Mouse (Mus musculus) midbrain, embryonic 15.5 days (tissue): ENCODE data around the gene Coro6. TPM values are rescaled to one million over a fixed set of nuclear protein-coding genes. Genes with fewer than 3 reads are reported as not detected.

Source experiments
- ATAC-seq: fragments of 200-750 bp; cut with Nextera tagmentation; replicated peaks from 2 replicates; pipeline ENCODE4 v1.8.0; 2017; ENCODE audit warnings: moderate TSS enrichment
- H3K27ac ChIP-seq: fragments of 300-500 bp; sonication (generic); 2 replicates; pipeline ENCODE4 v1.5.1; 2015; ENCODE audit warnings: mild to moderate bottlenecking, inconsistent platforms
- H3K27me3 ChIP-seq: fragments of 300-500 bp; sonication (generic); replicated peaks from 2 replicates; pipeline ENCODE4 v1.6.1; 2015; ENCODE audit warnings: inconsistent platforms
- H3K36me3 ChIP-seq: fragments of 300-500 bp; sonication (generic); replicated peaks from 2 replicates; pipeline ENCODE4 v1.6.1; 2015; ENCODE audit warnings: inconsistent platforms
- H3K4me1 ChIP-seq: fragments of 300-500 bp; sonication (generic); 2 replicates; pipeline ENCODE4 v1.6.1; 2015; ENCODE audit warnings: inconsistent platforms
- H3K4me2 ChIP-seq: fragments of 300-500 bp; sonication (generic); 2 replicates; pipeline ENCODE4 v1.6.1; 2015; ENCODE audit warnings: inconsistent platforms, mild to moderate bottlenecking, moderate library complexity
- H3K4me3 ChIP-seq: fragments of 300-500 bp; sonication (generic); 2 replicates; pipeline ENCODE4 v1.5.1; 2015; ENCODE audit warnings: mild to moderate bottlenecking, inconsistent platforms
- H3K9ac ChIP-seq: fragments of 300-500 bp; sonication (generic); 2 replicates; pipeline ENCODE4 v1.6.1; 2015; ENCODE audit warnings: mild to moderate bottlenecking, inconsistent platforms
- H3K9me3 ChIP-seq: fragments of 300-500 bp; sonication (generic); 2 replicates; pipeline ENCODE4 v1.6.1; 2016; ENCODE audit warnings: inconsistent platforms
- WGBS: fragments of 180-500 bp; shearing (Covaris S2); methylation state at CpG from one replicate; pipeline ENCODE4 v1.1.7; 2015; ENCODE audit warnings: mixed read lengths; 5-methylcytosine and 5-hydroxymethylcytosine counted together
- polyA plus RNA-seq: library from polyadenylated mRNA; unstranded; fragments of >200 nt; fragmentation: Nextera tagmentation; extraction: Ambion mirVana; gene quantifications from 2 replicates; pipeline ENCODE4 v1.2.1, GENCODE M21; 2015

Coro6 gene
- polyA plus RNA-seq, 1 experiment from 2014 or later = 0.39 TPM

DNA sequence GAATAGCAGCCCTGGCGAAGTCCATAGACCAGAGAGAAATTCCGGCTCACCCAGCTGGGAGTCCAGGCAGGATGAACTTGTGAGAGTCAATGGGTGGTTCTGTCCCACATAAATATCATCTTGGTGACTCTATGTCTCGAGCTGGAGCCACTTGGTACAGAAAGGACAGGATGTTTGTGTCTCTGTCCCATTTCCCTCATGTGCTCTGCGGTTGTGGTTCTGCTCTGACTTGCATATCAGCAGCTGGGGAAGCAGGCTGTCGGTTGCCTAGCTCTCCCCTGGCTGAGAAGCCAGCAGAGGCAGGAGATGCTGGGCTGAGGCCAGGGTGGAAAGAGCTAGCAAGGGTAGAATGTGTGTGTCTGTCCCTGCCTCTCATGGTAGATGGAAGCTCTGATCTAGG, 56.8 kb downstream of the Coro6 start, which contains the start of gene Gm10392:
Gene Gm10392 (minus strand): TSS at position 156 of the 400 bp plus-strand sequence.
- WGBS = 80% methylated on average over 5 of the region's 5 CpGs

More for the DNA sequence above, 56.8 kb downstream of the Coro6 start, which contains the start of gene Gm10392:
- Histone ChIP-seq H3K27ac (no peak within 1 kb of the TSS), H3K4me2 (no peak within 1 kb of the TSS), H3K4me1 (peaks cover 30% of the 10 kb centered on the region), H3K9ac (no peak within 1 kb of the TSS), H3K9me3 (no peaks in the 10 kb centered on the region), H3K4me3 (no peak within 1 kb of the TSS), H3K36me3 (no peaks in the 10 kb centered on the region), H3K27me3 (peaks cover 18% of the 10 kb centered on the region)
- ATAC-seq = no peak

Other genes with a start within 250 kb of the Coro6 start
- gene Ssh2, start 246.1 kb upstream of the Coro6 start, polyA plus RNA-seq = 18.8 and 21.1 TPM in 2 replicates
- 46.1 and 46.2 TPM in 2 replicates for gene Ankrd13b, start 27.3 kb downstream of the Coro6 start, polyA plus RNA-seq
- 17.9 and 19.0 TPM in 2 replicates for gene Git1, start 31.2 kb downstream of the Coro6 start, polyA plus RNA-seq
- 2.2 and 2.6 TPM in 2 replicates for gene Abhd15, start 52.7 kb downstream of the Coro6 start, polyA plus RNA-seq
- gene Trp53i13, start 53.6 kb downstream of the Coro6 start, polyA plus RNA-seq = 12.7 and 16.7 TPM in 2 replicates
- gene Gm10392, start 56.8 kb downstream of the Coro6 start, polyA plus RNA-seq = not detected in 2 replicates
- gene Taok1, start 145.4 kb downstream of the Coro6 start, polyA plus RNA-seq = 23.1 and 24.2 TPM in 2 replicates
- 3.6 and 4.7 TPM in 2 replicates for gene Nufip2, start 223.7 kb downstream of the Coro6 start, polyA plus RNA-seq